Mouse (Mus musculus): Measurements from ENCODE around the gene Clip2. TPM values are rescaled to one million over a fixed set of nuclear protein-coding genes. Genes with fewer than 3 reads are reported as not detected.
A peak's percentile ranks its signal among the peaks of the same experiment; 100 is the strongest.
"Not testable (repeated sequence)": the region's sequence is repeated elsewhere in the genome, so short reads cannot be mapped to it uniquely, and the experiment has no call there.

Gene Clip2
- polyA plus RNA-seq, 1 experiment from 2014 or later, result 5.8 TPM

DNA sequence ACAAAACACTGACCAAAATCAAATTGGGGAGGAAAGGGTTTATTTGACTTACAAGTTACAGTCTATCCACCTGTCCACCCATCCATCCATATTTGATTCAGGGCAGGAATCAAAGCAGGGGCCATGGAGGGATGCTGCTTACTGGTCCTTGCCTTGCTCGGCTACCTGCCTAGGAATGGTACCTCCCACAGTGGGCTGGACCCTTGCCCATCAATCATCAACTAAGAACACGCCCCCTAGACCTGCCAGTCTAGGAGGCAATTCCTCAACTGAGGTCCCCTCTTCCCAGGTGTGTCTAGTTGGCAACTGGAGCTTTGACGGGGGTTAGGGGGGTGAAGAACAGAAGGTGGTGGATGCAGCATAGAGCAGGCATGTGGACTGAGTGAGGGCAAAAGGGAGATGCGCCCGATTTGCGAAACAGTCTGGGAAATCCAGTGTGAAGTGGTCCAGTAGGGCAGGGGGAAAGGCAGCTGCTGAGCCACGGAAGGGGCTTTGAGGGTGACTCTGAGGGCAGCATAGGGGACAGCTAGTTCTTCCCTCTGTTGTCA lies 67.0 kb downstream of the Clip2 start:
- no peaks in the 10 kb centered on the region for H3K27me3 ChIP-seq
- peaks cover 18% of the 10 kb centered on the region for H3K36me3 ChIP-seq
- no peak overlapping the region for H3K9ac ChIP-seq
- H3K27ac ChIP-seq, result no peak overlapping the region
- no peaks in the 10 kb centered on the region for H3K9me3 ChIP-seq
- H3K4me2 ChIP-seq, result no peak overlapping the region
- H3K4me3 ChIP-seq, result no peak overlapping the region
- ATAC-seq (ENCODE audit: insufficient number of reproducible peaks, insufficient read depth, low FRiP score, low TSS enrichment, low read depth), result no peak
- WGBS, result 83% methylated on average over 7 of the region's 7 CpGs
- peaks cover 10% of the 10 kb centered on the region for H3K4me1 ChIP-seq

DNA sequence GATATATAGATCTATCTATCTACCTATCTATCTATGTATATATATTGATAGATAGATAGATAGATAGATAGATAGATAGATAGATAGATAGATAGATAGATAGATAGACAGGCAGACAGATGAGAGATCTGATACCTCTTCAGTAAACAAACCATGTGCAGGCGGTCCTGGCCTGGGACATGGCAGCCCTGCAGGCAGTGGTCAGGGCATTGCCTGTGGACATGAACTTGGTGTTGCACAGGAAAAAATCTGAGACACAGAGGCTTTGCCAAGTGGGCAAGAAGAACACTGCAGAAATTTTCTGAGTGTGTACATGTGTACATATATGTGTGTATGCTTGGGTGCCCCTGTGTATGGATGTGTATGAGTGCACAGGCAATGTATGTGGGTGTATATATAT lies 68.9 kb downstream of the Clip2 start:
- H3K4me1 ChIP-seq, result peaks cover 4% of the 10 kb centered on the region
- no peak overlapping the region for H3K4me2 ChIP-seq
- H3K9me3 ChIP-seq, result no peaks in the 10 kb centered on the region
- H3K4me3 ChIP-seq, result no peak overlapping the region
- H3K9ac ChIP-seq, result no peak overlapping the region
- no peak for ATAC-seq (ENCODE audit: insufficient number of reproducible peaks, insufficient read depth, low FRiP score, low TSS enrichment, low read depth)
- H3K36me3 ChIP-seq, result no peaks in the 10 kb centered on the region
- WGBS, result 69% methylated on average over 1 of the region's 1 CpGs
- no peaks in the 10 kb centered on the region for H3K27me3 ChIP-seq
- no peak overlapping the region for H3K27ac ChIP-seq

DNA sequence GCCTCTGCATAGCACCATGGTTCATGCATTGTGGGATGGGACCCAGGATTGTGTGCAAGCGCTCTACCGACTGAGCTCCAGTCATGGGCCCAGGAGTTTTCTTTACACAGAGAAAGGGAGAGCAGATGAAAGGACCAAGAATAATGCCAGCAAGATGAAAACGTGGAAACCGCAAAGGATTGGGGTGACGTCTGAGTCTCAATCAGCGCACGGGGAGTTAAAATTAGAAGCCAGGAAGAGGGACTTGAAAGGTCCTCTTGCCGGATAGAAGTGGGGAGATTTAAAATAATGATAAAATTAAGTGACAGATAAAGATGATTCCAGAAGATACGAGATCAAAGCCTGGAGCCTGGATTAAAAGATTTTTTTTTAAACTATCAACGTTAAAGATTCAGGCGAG lies 69.9 kb downstream of the Clip2 start:
- 42% methylated on average over 11 of the region's 11 CpGs for WGBS
- no peaks in the 10 kb centered on the region for H3K4me1 ChIP-seq
- H3K9me3 ChIP-seq, result no peaks in the 10 kb centered on the region
- H3K27ac ChIP-seq, result no peak overlapping the region
- no peak overlapping the region for H3K4me3 ChIP-seq
- ATAC-seq (ENCODE audit: insufficient number of reproducible peaks, insufficient read depth, low FRiP score, low TSS enrichment, low read depth), result no peak
- no peaks in the 10 kb centered on the region for H3K36me3 ChIP-seq
- H3K4me2 ChIP-seq, result no peak overlapping the region
- no peak overlapping the region for H3K9ac ChIP-seq
- H3K27me3 ChIP-seq, result no peaks in the 10 kb centered on the region

DNA sequence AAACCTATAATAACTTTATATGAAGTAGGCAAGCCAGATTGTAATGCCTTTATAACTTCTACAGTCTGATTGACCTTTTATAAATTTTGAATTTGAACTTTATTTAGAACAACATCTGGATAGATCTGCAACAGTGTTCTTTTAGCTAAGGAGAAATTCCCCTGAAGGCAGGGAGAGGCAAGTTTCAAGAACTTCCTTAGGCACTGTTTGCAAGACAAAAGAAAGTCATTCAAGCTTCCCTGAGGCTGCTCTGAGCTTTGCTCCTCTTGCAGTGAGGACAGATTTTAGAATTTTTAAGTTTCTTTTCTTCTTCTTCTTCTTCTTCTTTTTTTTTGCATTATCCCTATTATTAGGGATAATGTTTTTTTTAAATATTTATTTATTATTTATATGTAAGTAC lies 73.3 kb downstream of the Clip2 start:
- not testable (repeated sequence) for H3K27me3 ChIP-seq; H3K4me2 ChIP-seq; H3K36me3 ChIP-seq; H3K27ac ChIP-seq; H3K4me1 ChIP-seq; H3K9me3 ChIP-seq; H3K4me3 ChIP-seq; H3K9ac ChIP-seq; ATAC-seq (ENCODE audit: insufficient number of reproducible peaks, insufficient read depth, low FRiP score, low TSS enrichment, low read depth)

DNA sequence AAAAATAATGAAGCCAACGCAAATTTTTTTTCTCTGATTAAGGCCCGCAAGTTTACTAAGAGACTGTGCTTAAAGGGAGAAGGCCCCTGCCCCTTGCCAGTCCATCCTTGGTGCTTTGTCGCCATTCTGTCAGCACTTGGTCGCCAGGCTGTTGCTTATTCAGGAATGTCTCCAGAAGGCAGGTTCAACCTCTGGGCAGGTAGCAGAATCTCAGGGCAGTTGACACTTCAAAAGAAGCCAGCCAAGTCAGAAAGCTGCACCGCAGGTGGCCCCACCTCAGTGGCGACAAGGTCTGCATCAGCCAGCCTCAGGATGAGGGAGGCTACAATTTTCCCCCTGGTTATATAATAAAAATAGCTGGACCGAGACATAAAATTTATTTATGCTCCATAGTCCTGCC lies 76.5 kb downstream of the Clip2 start:
- not testable (repeated sequence) for ATAC-seq (ENCODE audit: insufficient number of reproducible peaks, insufficient read depth, low FRiP score, low TSS enrichment, low read depth); H3K27me3 ChIP-seq
- 92% methylated on average over 7 of the region's 7 CpGs for whole genome bisulfite sequencing

DNA sequence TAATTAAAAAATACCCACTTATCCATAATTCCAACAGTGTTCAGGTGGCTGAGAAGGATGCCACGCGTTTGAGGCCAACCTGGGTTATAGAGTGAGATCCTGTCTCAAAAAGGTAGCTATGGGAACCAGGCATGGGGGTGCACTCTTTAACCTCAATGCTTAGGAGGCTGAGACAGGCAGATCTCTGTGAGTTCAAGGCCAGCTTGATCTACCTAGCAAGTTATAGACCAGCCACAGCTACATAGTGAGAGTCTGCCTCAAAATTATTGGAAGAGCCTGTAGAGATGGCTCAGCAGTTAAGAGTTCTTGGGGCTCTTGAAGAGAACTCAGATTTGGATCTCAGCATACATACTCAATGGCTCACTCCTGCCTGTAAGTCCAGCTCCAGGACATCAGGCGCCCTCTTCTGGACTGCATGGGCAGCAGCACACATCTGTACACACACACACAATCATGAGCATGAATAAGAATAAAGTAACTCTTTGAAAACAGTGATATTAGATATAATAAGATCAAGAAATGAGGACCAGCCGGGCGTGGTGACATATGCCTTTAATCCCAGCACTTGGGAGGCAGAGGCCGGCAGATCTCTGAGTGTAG lies 77.1 kb downstream of the Clip2 start:
- Histone ChIP-seq H3K4me2 (no peak overlapping the region), H3K4me1 (no peaks in the 10 kb centered on the region), H3K9ac (no peak overlapping the region), H3K9me3 (peaks cover 8% of the 10 kb centered on the region; the same call in 1 of the 2 replicates), H3K36me3 (no peaks in the 10 kb centered on the region), H3K4me3 (no peak overlapping the region), H3K27me3 (no peaks in the 10 kb centered on the region), H3K27ac (no peak overlapping the region)
- no peak for ATAC-seq (ENCODE audit: insufficient number of reproducible peaks, insufficient read depth, low FRiP score, low TSS enrichment, low read depth)
- WGBS, result 91% methylated on average over 6 of the region's 6 CpGs

More for the DNA sequence above, 76.5 kb downstream of the Clip2 start:
- not testable (repeated sequence) for H3K27ac ChIP-seq, H3K36me3 ChIP-seq, H3K9ac ChIP-seq, H3K9me3 ChIP-seq, H3K4me3 ChIP-seq, H3K4me2 ChIP-seq, H3K4me1 ChIP-seq

DNA sequence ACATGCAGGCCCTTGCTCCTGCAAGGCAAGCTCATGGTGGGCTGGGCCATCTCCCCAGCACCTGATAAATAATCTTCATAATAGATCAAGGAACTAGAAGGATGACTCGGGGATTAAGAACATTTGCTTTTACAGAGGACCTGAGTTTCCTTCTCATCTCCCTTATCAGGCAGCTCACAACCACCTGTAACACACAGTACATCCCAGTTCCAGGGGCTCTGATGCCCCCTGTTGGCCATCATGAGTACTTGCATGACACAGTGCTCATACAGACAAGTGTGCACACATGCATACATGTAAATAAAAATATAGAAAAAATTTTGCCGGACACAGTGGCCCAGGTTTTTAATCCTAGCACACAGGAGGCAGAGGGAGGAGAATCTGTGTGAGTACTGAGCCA lies 78.3 kb downstream of the Clip2 start:
- no peak overlapping the region for H3K4me3 ChIP-seq
- H3K27me3 ChIP-seq, result no peaks in the 10 kb centered on the region
- H3K27ac ChIP-seq, result no peak overlapping the region
- no peak overlapping the region for H3K9ac ChIP-seq
- peaks cover 8% of the 10 kb centered on the region; the same call in 1 of the 2 replicates for H3K9me3 ChIP-seq
- no peak for ATAC-seq (ENCODE audit: insufficient number of reproducible peaks, insufficient read depth, low FRiP score, low TSS enrichment, low read depth)
- 83% methylated on average over 2 of the region's 2 CpGs for WGBS
- H3K4me1 ChIP-seq, result no peaks in the 10 kb centered on the region
- H3K36me3 ChIP-seq, result no peaks in the 10 kb centered on the region
- H3K4me2 ChIP-seq, result no peak overlapping the region

DNA sequence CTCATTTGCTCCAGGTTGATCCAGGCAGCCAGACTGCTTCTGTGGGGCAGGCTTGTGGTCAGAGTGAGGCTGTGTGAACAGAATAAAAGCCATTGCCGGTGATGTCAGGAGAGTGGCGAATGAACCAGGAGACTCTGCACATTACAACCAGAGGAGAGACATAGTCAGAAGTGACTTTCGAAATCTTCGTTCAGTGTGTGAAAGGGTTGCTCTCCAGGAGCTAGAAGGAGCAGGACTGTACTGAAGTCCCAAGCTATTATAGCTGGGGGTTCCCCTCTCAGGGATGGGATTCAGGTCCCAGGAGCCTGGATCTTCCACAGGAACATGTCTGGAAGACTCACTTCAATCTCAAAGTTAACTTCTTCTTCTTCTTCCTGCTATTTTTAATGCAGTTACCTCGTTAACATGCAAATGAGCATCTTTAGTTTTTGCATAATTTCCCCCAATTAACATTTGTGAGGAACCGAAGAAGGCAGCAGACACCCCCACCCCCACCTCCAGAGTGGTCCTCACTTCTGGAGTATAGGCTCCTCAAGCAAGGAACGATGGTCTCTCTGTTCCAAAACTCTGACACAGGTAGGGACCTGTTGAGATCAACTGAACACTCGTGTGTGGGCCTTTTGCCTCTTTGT lies 81.6 kb downstream of the Clip2 start:
- H3K4me1 ChIP-seq, result peaks cover 19% of the 10 kb centered on the region
- no peak overlapping the region for H3K4me3 ChIP-seq
- H3K36me3 ChIP-seq, result no peaks in the 10 kb centered on the region
- H3K4me2 ChIP-seq, result no peak overlapping the region
- 79% methylated on average over 8 of the region's 8 CpGs for WGBS
- no peak overlapping the region for H3K9ac ChIP-seq
- no peaks in the 10 kb centered on the region for H3K27me3 ChIP-seq
- H3K9me3 ChIP-seq, result peaks cover 7% of the 10 kb centered on the region; the same call in 1 of the 2 replicates
- H3K27ac ChIP-seq, result no peak overlapping the region
- ATAC-seq (ENCODE audit: insufficient number of reproducible peaks, insufficient read depth, low FRiP score, low TSS enrichment, low read depth), result no peak

DNA sequence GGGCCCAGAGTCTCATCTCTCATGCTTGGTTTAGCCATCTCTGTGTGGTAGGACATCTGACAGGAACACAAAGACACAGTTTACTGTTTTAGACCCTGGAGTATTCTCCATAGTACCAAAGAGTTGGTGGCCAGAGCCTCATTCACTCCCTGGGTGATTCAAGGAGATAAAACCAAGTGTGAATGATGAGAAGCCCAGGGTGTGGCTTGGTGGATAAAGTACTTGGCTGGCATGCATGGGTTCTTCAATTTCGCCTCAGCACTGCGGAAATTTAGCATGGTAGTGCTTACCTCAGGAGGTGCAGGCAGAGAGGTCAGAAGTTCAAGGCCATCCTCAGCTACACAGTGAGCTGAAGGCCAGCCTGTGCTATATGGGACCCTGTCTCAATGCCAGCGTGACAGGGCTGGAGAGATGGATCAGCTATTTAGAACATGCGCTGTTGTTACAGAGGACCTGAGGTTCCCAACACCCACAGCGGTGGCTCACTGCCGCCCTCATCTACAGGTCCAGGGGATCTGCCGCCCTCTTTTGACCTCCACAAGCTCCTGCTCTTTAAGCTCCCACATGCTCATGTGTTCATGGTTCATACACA lies 82.6 kb downstream of the Clip2 start:
- no peaks in the 10 kb centered on the region for H3K9me3 ChIP-seq
- no peak overlapping the region for H3K27ac ChIP-seq
- no peaks in the 10 kb centered on the region for H3K27me3 ChIP-seq
- no peaks in the 10 kb centered on the region for H3K36me3 ChIP-seq
- H3K4me1 ChIP-seq, result peaks cover 19% of the 10 kb centered on the region
- H3K9ac ChIP-seq, result no peak overlapping the region
- ATAC-seq (ENCODE audit: insufficient number of reproducible peaks, insufficient read depth, low FRiP score, low TSS enrichment, low read depth), result no peak
- H3K4me2 ChIP-seq, result no peak overlapping the region
- no peak overlapping the region for H3K4me3 ChIP-seq
- WGBS, result 87% methylated on average over 7 of the region's 7 CpGs

DNA sequence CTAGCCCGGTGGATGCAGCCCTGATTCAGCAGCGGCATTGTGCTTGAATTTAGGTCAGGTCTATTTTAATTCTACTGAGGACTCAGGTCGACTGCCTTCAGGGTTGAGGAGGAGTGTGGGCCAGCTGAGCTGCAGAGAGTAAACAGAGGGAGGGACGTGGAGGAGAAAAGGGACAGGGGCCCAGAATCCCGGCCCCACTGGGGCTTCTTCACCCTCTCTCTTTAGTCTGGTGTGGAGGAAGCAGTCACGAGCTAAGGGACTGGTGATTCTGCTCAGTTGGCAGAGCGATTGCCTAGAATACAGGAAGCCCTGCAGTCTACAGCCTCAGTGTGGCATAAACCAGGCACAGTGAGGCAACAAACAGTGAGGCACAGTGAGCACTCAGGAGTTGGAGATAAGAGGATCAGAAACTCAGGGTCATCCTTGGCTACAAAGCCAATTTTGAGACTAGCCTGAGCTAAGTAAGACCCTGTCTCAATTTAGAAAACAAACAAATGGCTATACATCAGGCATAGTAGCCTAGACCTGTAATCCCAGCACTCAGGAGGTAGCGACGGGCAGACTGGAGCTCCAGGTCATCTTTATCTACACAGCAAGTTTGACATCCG lies 84.0 kb downstream of the Clip2 start:
- H3K4me3 ChIP-seq, result no peak overlapping the region
- no peaks in the 10 kb centered on the region for H3K9me3 ChIP-seq
- 69% methylated on average over 10 of the region's 10 CpGs for WGBS
- no peak overlapping the region for H3K9ac ChIP-seq
- H3K4me2 ChIP-seq, result no peak overlapping the region
- no peaks in the 10 kb centered on the region for H3K36me3 ChIP-seq
- no peak for ATAC-seq (ENCODE audit: insufficient number of reproducible peaks, insufficient read depth, low FRiP score, low TSS enrichment, low read depth)
- H3K4me1 ChIP-seq, result peaks cover 19% of the 10 kb centered on the region
- no peak overlapping the region for H3K27ac ChIP-seq
- H3K27me3 ChIP-seq, result no peaks in the 10 kb centered on the region

DNA sequence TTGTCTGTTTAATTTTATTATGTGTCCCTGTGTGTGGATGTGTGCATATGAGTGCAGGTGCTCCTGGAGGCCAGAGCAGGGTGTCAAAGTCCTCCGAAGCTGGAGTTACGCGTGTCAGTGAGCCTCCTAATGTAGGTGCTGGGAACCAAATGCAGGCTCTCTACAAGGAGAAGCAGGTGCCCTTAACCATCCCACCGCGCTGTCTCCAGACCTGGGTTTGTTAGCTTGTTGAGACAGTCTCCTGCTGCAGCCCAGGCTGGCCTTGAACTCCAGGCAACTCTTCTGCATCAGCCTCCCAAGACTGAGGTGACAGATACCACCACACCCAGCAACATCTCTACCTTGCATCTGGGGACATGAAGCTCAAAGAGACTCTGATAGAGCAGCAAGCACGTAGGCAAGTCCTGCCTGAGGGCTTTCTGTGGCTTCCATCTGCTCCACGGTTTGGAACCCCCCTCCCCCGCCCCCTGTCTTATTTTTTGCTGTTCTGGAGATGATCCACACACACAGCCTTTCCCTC lies 85.1 kb downstream of the Clip2 start:
- H3K27me3 ChIP-seq, result no peaks in the 10 kb centered on the region
- H3K9ac ChIP-seq, result no peak overlapping the region
- peak overlapping the region; percentile 43; the same call in 1 of the 2 replicates for H3K4me2 ChIP-seq
- no peak for ATAC-seq (ENCODE audit: insufficient number of reproducible peaks, insufficient read depth, low FRiP score, low TSS enrichment, low read depth)
- H3K36me3 ChIP-seq, result no peaks in the 10 kb centered on the region
- no peak overlapping the region for H3K27ac ChIP-seq
- H3K9me3 ChIP-seq, result no peaks in the 10 kb centered on the region
- 46% methylated on average over 8 of the region's 8 CpGs for WGBS
- H3K4me1 ChIP-seq, result peaks cover 19% of the 10 kb centered on the region
- H3K4me3 ChIP-seq, result no peak overlapping the region
